Mouse (Mus musculus): Measurements from ENCODE around the gene Slc25a22. TPM values are rescaled to one million over a fixed set of nuclear protein-coding genes. Genes with fewer than 3 reads are reported as not detected.

Slc25a22 gene
- total and polyA plus RNA-seq, 3 experiments = 6.5 to 31.5 (median 16.1) TPM

DNA sequence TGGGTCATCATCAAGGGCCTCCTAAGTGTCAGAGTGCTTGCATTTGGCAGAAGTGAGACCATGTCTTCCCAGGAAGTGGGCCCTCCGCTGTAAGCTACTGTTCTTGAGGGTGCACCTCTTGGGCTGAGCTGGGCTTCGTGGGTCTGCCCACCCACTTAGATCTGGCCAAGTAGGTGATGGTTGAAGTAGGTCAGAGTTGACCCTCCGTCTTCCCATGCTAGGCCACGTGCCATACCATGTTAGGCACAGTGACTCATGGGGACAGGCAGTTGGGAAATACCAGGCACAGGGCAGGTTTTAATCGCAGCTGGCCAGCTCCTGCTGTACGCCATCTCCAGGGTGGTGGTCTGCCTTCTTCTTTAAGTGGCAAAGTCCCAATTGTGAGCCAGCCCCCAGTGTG lies 19.0 kb upstream of the Slc25a22 start:
- in situ Hi-C loops (cut with MboI; ENCODE audit: low pct_ligation_motif_present, low pct_unique_long_range_greater_than_20kb, low sequenced_read_pairs) = no loop called here
- H3K27ac ChIP-seq (ENCODE audit: insufficient read depth, low read depth) = no peak overlapping the region
- H3K4me3 ChIP-seq (replicated peaks in 1 of 3; ENCODE audit: low read depth in 2 of 3, low read length in 2 of 3, poor library complexity in 1 of 3) = no peak overlapping the region
- no peaks in the 10 kb centered on the region for H3K9me3 ChIP-seq (replicated peaks; ENCODE audit: low read length)
- DNase-seq (ENCODE audit: extremely low read depth) = no peak
- dilution Hi-C loops (cut with MboI; ENCODE audit: extremely low pct_ligation_motif_present, extremely low pct_unique_long_range_greater_than_20kb, low sequenced_read_pairs) = no loop called here
- no peak overlapping the region for H3K9ac ChIP-seq (ENCODE audit: insufficient read depth, low read depth)
- peaks cover 28 to 49% of the 10 kb centered on the region in 2 experiments for H3K36me3 ChIP-seq (replicated peaks in 1 of 2; ENCODE audit: control insufficient read depth in 1 of 2, insufficient read depth in 1 of 2, low read length in 1 of 2)
- H3K4me1 ChIP-seq (ENCODE audit: control insufficient read depth in 1 of 2, insufficient read depth in 2 of 2) = peaks cover 11 to 26% of the 10 kb centered on the region in 2 experiments
- H3K27me3 ChIP-seq (replicated peaks) = no peaks in the 10 kb centered on the region
- TF ChIP-seq CHD1 (IDR thresholded peaks at IDR 0.05; ENCODE audit: low read depth, low read length) (no peak), MAZ (IDR thresholded peaks at IDR 0.05; ENCODE audit: low read depth, low read length) (no peak), ZKSCAN1 (IDR thresholded peaks at IDR 0.05; ENCODE audit: borderline replicate concordance, low read depth, low read length) (no peak), TCF12 (IDR thresholded peaks at IDR 0.05; ENCODE audit: low read depth, low read length) (no peak), HCFC1 (IDR thresholded peaks at IDR 0.05; ENCODE audit: low read depth, low read length) (no peak), NRF1 (IDR thresholded peaks at IDR 0.05; ENCODE audit: low read depth, low read length) (no peak), KAT2A (IDR thresholded peaks at IDR 0.05; ENCODE audit: insufficient replicate concordance, low read length) (no peak), NELFE (IDR thresholded peaks at IDR 0.05; ENCODE audit: low read depth, low read length) (no peak), TBP (conservative IDR thresholded peaks at IDR 0.05; ENCODE audit: low read depth, low read length) (no peak), SMC3 (IDR thresholded peaks at IDR 0.05; ENCODE audit: low read depth, low read length) (no peak), UBTF (IDR thresholded peaks at IDR 0.05; ENCODE audit: low read depth, low read length) (no peak), RAD21 (IDR thresholded peaks at IDR 0.05; ENCODE audit: low read depth, low read length) (no peak), ZMIZ1 (IDR thresholded peaks at IDR 0.05; ENCODE audit: low read depth, low read length) (no peak), RCOR1 (conservative IDR thresholded peaks at IDR 0.05; ENCODE audit: low read depth, low read length) (no peak), MYC (IDR thresholded peaks at IDR 0.05; ENCODE audit: low read depth, low read length) (no peak), MXI1 (IDR thresholded peaks at IDR 0.05; ENCODE audit: low read depth, low read length) (no peak)
- no peaks in the 10 kb centered on the region for H3K79me2 ChIP-seq (replicated peaks; ENCODE audit: control insufficient read depth, extremely low read depth, insufficient read depth, poor library complexity, severe bottlenecking)
- H3K4me2 ChIP-seq (ENCODE audit: insufficient read depth, low read depth, poor library complexity, severe bottlenecking) = no peak overlapping the region

DNA sequence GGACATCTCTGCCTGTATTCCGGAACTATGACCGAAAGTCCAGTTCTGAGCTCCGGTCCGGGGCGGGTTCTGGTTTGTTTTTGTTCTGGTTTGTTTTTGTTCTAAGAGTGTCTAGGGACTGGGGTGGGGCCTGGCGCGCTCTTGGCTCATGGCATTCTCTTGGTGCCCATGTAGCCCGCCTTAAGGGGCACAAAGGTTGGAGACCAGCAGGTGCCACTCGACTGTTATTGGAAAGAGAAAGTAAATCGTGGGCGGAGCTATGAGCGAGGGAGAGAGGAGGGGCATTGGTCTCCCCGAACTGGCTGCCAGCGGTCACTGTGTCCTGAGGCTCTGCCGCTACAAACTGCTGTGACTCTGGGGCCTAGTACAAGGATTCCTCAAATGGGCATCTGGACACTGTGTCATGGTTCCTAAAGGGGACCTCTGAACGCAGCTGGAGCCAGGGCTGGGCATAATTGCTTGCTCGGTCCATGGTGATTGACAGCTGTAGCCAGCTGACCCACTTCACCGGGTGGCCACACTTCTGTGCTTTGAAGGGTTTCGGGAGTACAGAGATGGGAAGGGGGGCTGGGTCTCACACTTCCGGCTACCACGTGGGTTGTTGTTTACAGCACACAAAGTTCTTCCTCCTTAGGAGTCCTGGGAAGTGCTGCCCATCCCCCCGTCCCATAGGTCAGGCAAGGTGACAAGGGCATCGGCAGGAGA lies 18.1 kb upstream of the Slc25a22 start:
- peak overlapping the region; percentile 41 for H3K9ac ChIP-seq (ENCODE audit: insufficient read depth, low read depth)
- DNase-seq (ENCODE audit: extremely low read depth) = no peak
- H3K4me2 ChIP-seq (ENCODE audit: insufficient read depth, low read depth, poor library complexity, severe bottlenecking) = peak overlapping the region; percentile 64
- H3K4me3 ChIP-seq (replicated peaks in 1 of 3; ENCODE audit: low read depth in 2 of 3, low read length in 2 of 3, poor library complexity in 1 of 3) = peak overlapping the region; percentile 77 to 96 (median 83)
- H3K36me3 ChIP-seq (replicated peaks in 1 of 2; ENCODE audit: control insufficient read depth in 1 of 2, insufficient read depth in 1 of 2, low read length in 1 of 2) = peaks cover 38 to 57% of the 10 kb centered on the region in 2 experiments
- in situ Hi-C loops (cut with MboI; ENCODE audit: low pct_ligation_motif_present, low pct_unique_long_range_greater_than_20kb, low sequenced_read_pairs) (no loop called here), dilution Hi-C loops (cut with MboI; ENCODE audit: extremely low pct_ligation_motif_present, extremely low pct_unique_long_range_greater_than_20kb, low sequenced_read_pairs) (no loop called here)
- H3K27me3 ChIP-seq (replicated peaks) = no peaks in the 10 kb centered on the region
- H3K4me1 ChIP-seq (ENCODE audit: control insufficient read depth in 1 of 2, insufficient read depth in 2 of 2) = peaks cover 11 to 29% of the 10 kb centered on the region in 2 experiments
- H3K27ac ChIP-seq (ENCODE audit: insufficient read depth, low read depth) = peak overlapping the region; percentile 66
- TF ChIP-seq MXI1 (IDR thresholded peaks at IDR 0.05; ENCODE audit: low read depth, low read length) (peak; percentile 84; the same call in 1 of the 2 replicates), HCFC1 (IDR thresholded peaks at IDR 0.05; ENCODE audit: low read depth, low read length) (no peak), MAX (IDR thresholded peaks at IDR 0.05; ENCODE audit: low read length) (peak; percentile 87), TBP (conservative IDR thresholded peaks at IDR 0.05; ENCODE audit: low read depth, low read length) (no peak), E2F4 (IDR thresholded peaks at IDR 0.05; ENCODE audit: insufficient replicate concordance, low read depth, low read length) (no peak), ZMIZ1 (IDR thresholded peaks at IDR 0.05; ENCODE audit: low read depth, low read length) (0 out of 2 replicates have a peak, but pooled peaks have one; percentile 6), ELF1 (IDR thresholded peaks at IDR 0.05; ENCODE audit: low read depth, low read length) (0 out of 2 replicates have a peak, but pooled peaks have one; percentile 16), SIN3A (IDR thresholded peaks at IDR 0.05; ENCODE audit: low read length) (peak; percentile 80)
- H3K9me3 ChIP-seq (replicated peaks; ENCODE audit: low read length) = no peaks in the 10 kb centered on the region
- H3K79me2 ChIP-seq (replicated peaks; ENCODE audit: control insufficient read depth, extremely low read depth, insufficient read depth, poor library complexity, severe bottlenecking) = no peaks in the 10 kb centered on the region

Measured in CH12.LX (cell line).